Comparison of ENCODE assay signal across 8 mouse cellular contexts in the genomic region with DNA sequence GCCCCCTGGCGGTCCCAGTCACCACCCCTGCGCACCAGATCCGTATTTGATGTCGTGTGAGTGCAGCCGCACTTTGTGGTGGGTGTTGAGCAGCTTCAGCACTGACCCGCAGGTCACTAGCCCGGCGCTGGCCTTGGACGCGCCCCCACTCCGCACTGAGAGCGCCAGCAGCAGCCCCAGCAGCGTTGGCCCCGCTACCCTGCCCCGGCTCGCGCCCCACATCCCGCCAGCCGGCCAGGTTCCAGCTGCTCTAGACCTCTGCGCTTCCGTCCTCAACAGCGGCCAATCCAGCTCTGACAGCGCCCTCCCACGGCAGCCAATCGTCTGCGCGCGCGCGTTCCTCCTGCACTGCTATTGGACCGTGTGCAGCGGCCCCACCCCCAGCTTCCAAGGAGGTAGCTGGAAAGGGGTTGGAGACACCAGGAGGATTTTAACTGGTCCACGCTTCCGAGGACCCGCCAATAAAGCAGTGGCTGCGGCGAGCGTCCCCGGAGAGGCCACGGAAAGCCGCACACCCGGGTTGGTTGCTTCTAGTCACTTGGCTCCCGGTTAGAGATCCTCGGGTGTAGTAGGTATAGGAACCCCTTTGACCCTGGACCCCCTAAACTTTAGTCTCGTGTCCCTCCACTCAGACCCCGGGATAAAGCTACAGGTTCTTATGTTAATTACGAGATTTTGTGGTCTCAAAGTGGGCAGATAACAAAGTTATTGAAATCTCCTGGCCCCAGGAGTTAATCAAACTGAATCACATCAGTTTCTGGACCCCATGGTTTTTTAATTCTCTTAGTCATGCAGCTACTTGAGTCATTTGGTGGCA. TPM values are rescaled to one million over a fixed set of nuclear protein-coding genes. Genes with fewer than 3 reads are reported as not detected.
DNase-seq lines count a peak whose midpoint lies in the region; ATAC-seq lines count a peak whose summit lies in the region.

Gene Sdf2l1 (minus strand): TSS at position 295 of the 817 bp plus-strand sequence.

- DNase-seq in MN1 (ENCODE audit: low spot score), result peak; percentile 97
- peak; percentile 98 for DNase-seq in cerebellum, adult 9-10 months
- peak; percentile 94 to 99 for DNase-seq in frontal cortex, adult 2 months (ENCODE audit: extremely low spot score in 1 of 2, low spot score in 1 of 2)
- DNase-seq in hindbrain, embryonic 11.5 days (ENCODE audit: low spot score), result peak; percentile 99
- peak; percentile 97 to 98 for DNase-seq in layer of hippocampus, postnatal 10 days (ENCODE audit: low spot score in 2 of 2)
- DNase-seq in lung, postnatal 10 days, result peak; percentile 99
- peak; percentile 97 for DNase-seq in ovary, postnatal 36 days (ENCODE audit: low spot score)
- peak; percentile 97 for DNase-seq in thymus, postnatal 25 days

- peak within 1 kb of the TSS; percentile 78 for H3K4me3 ChIP-seq in hindbrain, embryonic 11.5 days (ENCODE audit: low read depth, low read length)

- peak within 1 kb of the TSS; percentile 86 for H3K27ac ChIP-seq in hindbrain, embryonic 11.5 days (ENCODE audit: low read depth, low read length)

- peak; percentile 98 for ATAC-seq in hindbrain, embryonic 11.5 days (ENCODE audit: low FRiP score)

- H3K4me1 ChIP-seq in hindbrain, embryonic 11.5 days (replicated peaks; ENCODE audit: control insufficient read depth, insufficient read depth, low read length), result peaks cover 10% of the 10 kb centered on the region; the same call in 1 of the 2 replicates

- WGBS in hindbrain, embryonic 11.5 days, result 1% methylated on average over 47 of the region's 47 CpGs

- H3K9me3 ChIP-seq in hindbrain, embryonic 11.5 days (ENCODE audit: control insufficient read depth, low read length), result no peaks in the 10 kb centered on the region

- peak within 1 kb of the TSS; percentile 98 for H3K4me2 ChIP-seq in hindbrain, embryonic 11.5 days (replicated peaks; ENCODE audit: low read depth, low read length)

- no peaks in the 10 kb centered on the region for H3K27me3 ChIP-seq in hindbrain, embryonic 11.5 days (ENCODE audit: control insufficient read depth, insufficient read depth, low read length)

- peak within 1 kb of the TSS; percentile 79 for H3K9ac ChIP-seq in hindbrain, embryonic 11.5 days (ENCODE audit: low read depth, low read length)

- H3K36me3 ChIP-seq in hindbrain, embryonic 11.5 days (ENCODE audit: control insufficient read depth, insufficient read depth, low read length), result no peaks in the 10 kb centered on the region

RNA-seq across cellular contexts. Expression of gene Sdf2l1, which starts in this region (rescaled TPM):
- 17.8 and 22.2 TPM in 2 replicates for polyA plus RNA-seq in frontal cortex, adult 2 months (2012; rRNA removed)
- 67.1 and 70.9 TPM in 2 replicates for polyA plus RNA-seq in hindbrain, embryonic 11.5 days (2014; fragmentation: Nextera tagmentation; extraction: Ambion mirVana)
- 10 to 100 TPM; 11.6 to 13.0 TPM for total RNA-seq in layer of hippocampus, postnatal 10 days (2021)

Comparison
In these comparisons a context has a peak if more than half of its experiments do, and no peak if none do; other contexts are left out.
1. Peak in every context shown above with its lines: DNase-seq, ATAC-seq, H3K4me3 ChIP-seq and H3K27ac ChIP-seq.